21 mouse cellular contexts compared by ENCODE assay signal in genomic region chr2:130400046-130400445, GRCm38 (mm10). TPM values are rescaled to one million over a fixed set of nuclear protein-coding genes. Genes with fewer than 3 reads are reported as not detected.
"Had no signal": no experiment of that assay in that cellular context is flagged by ENCODE, and none has a peak within 500 bp of the region (broad histone marks: within the 10 kb centered on the region; RNA-seq: fewer than 3 reads in every experiment).

No protein-coding gene starts in this region.

- DNase-seq: left cerebral cortex, postnatal 4 days; liver; liver, embryonic 13.5 days; liver, postnatal 0 days; lung, adult 18-20 months; lung, adult 2 months; lung, embryonic 14.5 days; lung, postnatal 10 days; lung, postnatal 14 days; lung, postnatal 36 days; lung, postnatal 4 days; midbrain, embryonic 14.5 days had no signal

RNA-seq across cellular contexts. Expression of gene Gm28372, which starts 5.0 kb away (rescaled TPM):
- total RNA-seq: left cerebral cortex, postnatal 14 days; left cerebral cortex, postnatal 25 days; left cerebral cortex, postnatal 36 days; left cerebral cortex, postnatal 4 days; liver, adult 2 months; megakaryocyte progenitor cell, adult 5-6 weeks; megakaryocyte, adult 5-6 weeks; megakaryocyte-erythroid progenitor cell, adult 5-6 weeks; midbrain, postnatal 0 days; monocyte, adult 5-6 weeks had no signal

RNA-seq across cellular contexts. Expression of gene 1700020A23Rik, which starts 5.0 kb away (rescaled TPM):
- total RNA-seq: left cerebral cortex, postnatal 14 days; left cerebral cortex, postnatal 25 days; left cerebral cortex, postnatal 36 days; left cerebral cortex, postnatal 4 days; liver, adult 2 months; megakaryocyte progenitor cell, adult 5-6 weeks; megakaryocyte, adult 5-6 weeks; megakaryocyte-erythroid progenitor cell, adult 5-6 weeks; midbrain, postnatal 0 days; monocyte, adult 5-6 weeks had no signal

RNA-seq across cellular contexts. Expression of gene Tmem239, which starts 6.2 kb away (rescaled TPM):
- total RNA-seq: left cerebral cortex, postnatal 14 days; left cerebral cortex, postnatal 25 days; left cerebral cortex, postnatal 36 days; left cerebral cortex, postnatal 4 days; liver, adult 2 months; megakaryocyte progenitor cell, adult 5-6 weeks; megakaryocyte, adult 5-6 weeks; megakaryocyte-erythroid progenitor cell, adult 5-6 weeks; midbrain, postnatal 0 days; monocyte, adult 5-6 weeks had no signal
